16 mouse cellular contexts compared by ENCODE assay signal in genomic region chr19:11335932-11336331, GRCm38 (mm10). TPM values are rescaled to one million over a fixed set of nuclear protein-coding genes. Genes with fewer than 3 reads are reported as not detected.
DNase-seq lines count a peak whose midpoint lies in the region; ATAC-seq and TF ChIP-seq lines count a peak whose summit lies in the region.
"Had no signal": no experiment of that assay in that cellular context is flagged by ENCODE, and none has a peak within 500 bp of the region (broad histone marks: within the 10 kb centered on the region; RNA-seq: fewer than 3 reads in every experiment).

Gene Ms4a7, minus strand, starts transcription at chr19:11336146.

- no peaks in the 10 kb centered on the region for H3K4me1 ChIP-seq in heart, embryonic 12.5 days (replicated peaks)
- H3K4me1 ChIP-seq in spleen, adult 2 months (ENCODE audit: control insufficient read depth, insufficient read depth, insufficient read length) = peaks cover 3% of the 10 kb centered on the region; the same call in 1 of the 2 replicates
- H3K4me1 ChIP-seq in neural tube, embryonic 15.5 days = no peaks in the 10 kb centered on the region
- H3K4me1 ChIP-seq: hindbrain, embryonic 12.5 days; liver, embryonic 13.5 days had no signal

- no peaks in the 10 kb centered on the region for H3K27me3 ChIP-seq in heart, embryonic 12.5 days (replicated peaks)
- H3K27me3 ChIP-seq in spleen, adult 2 months (ENCODE audit: control insufficient read depth, insufficient read depth, low read length) = no peaks in the 10 kb centered on the region
- H3K27me3 ChIP-seq in neural tube, embryonic 15.5 days (replicated peaks) = no peaks in the 10 kb centered on the region
- H3K27me3 ChIP-seq: hindbrain, embryonic 12.5 days; liver, embryonic 13.5 days had no signal

- no peak within 1 kb of the TSS for H3K27ac ChIP-seq in heart, embryonic 12.5 days (ENCODE audit: poor library complexity, severe bottlenecking)
- peak within 1 kb of the TSS; percentile 11; the same call in 1 of the 2 replicates for H3K27ac ChIP-seq in spleen, adult 2 months (ENCODE audit: insufficient read depth, low read length)
- no peak within 1 kb of the TSS for H3K27ac ChIP-seq in neural tube, embryonic 15.5 days (replicated peaks)
- H3K27ac ChIP-seq: hindbrain, embryonic 12.5 days; liver, embryonic 13.5 days had no signal

- H3K36me3 ChIP-seq in heart, embryonic 12.5 days = no peaks in the 10 kb centered on the region
- no peaks in the 10 kb centered on the region for H3K36me3 ChIP-seq in spleen, adult 2 months (ENCODE audit: control insufficient read depth, insufficient read depth, low read length)
- no peaks in the 10 kb centered on the region for H3K36me3 ChIP-seq in neural tube, embryonic 15.5 days
- H3K36me3 ChIP-seq: hindbrain, embryonic 12.5 days; liver, embryonic 13.5 days had no signal

- no peak within 1 kb of the TSS for H3K4me2 ChIP-seq in heart, embryonic 12.5 days
- H3K4me2 ChIP-seq in neural tube, embryonic 15.5 days = no peak within 1 kb of the TSS
- H3K4me2 ChIP-seq: hindbrain, embryonic 12.5 days; liver, embryonic 13.5 days had no signal

- TF ChIP-seq POLR2A in spleen, adult 2 months (IDR thresholded peaks at IDR 0.05; ENCODE audit: low read depth, low read length) = no peak

- H3K4me3 ChIP-seq in heart, embryonic 12.5 days = no peak within 1 kb of the TSS
- no peak within 1 kb of the TSS for H3K4me3 ChIP-seq in spleen, adult 2 months (ENCODE audit: extremely low read depth, insufficient read depth, insufficient read length)
- H3K4me3 ChIP-seq in neural tube, embryonic 15.5 days (replicated peaks) = no peak within 1 kb of the TSS
- H3K4me3 ChIP-seq: hindbrain, embryonic 12.5 days; liver, embryonic 13.5 days had no signal

- WGBS in heart, embryonic 12.5 days = 71% methylated on average over 6 of the region's 6 CpGs
- WGBS in spleen, adult 2 months = 12% methylated on average over 6 of the region's 6 CpGs
- 90% methylated on average over 6 of the region's 6 CpGs for WGBS in neural tube, embryonic 15.5 days

- DNase-seq in heart, adult 11 months = peak; percentile 88
- peak; percentile 26 to 34 for DNase-seq in spleen, adult 2 months (ENCODE audit: low read depth in 1 of 2, low spot score in 2 of 2)
- no peak for DNase-seq in spleen, adult 12 weeks (ENCODE audit: low spot score)
- peak; percentile 38 for DNase-seq in skeletal muscle tissue, adult 2 months (ENCODE audit: low read depth, low spot score)
- no peak for DNase-seq in right cerebral cortex, adult 2 months (ENCODE audit: low spot score in 2 of 2)
- DNase-seq: cerebellum, adult 11-12 months; cerebellum, postnatal 36 days; liver, embryonic 13.5 days; right cerebral cortex, adult 18-20 months; thymus, adult 18-20 months had no signal

- ATAC-seq in heart, embryonic 12.5 days (ENCODE audit: insufficient number of reproducible peaks, low FRiP score) = no peak
- ATAC-seq in granulocyte monocyte progenitor cell, adult 5-6 weeks (replicated peaks; ENCODE audit: poor library complexity, severe bottlenecking) = peak; percentile 98
- no peak for ATAC-seq in neural tube, embryonic 15.5 days (ENCODE audit: low FRiP score)
- ATAC-seq: forebrain, embryonic 14.5 days had no signal

- H3K9me3 ChIP-seq in heart, embryonic 12.5 days (replicated peaks) = no peaks in the 10 kb centered on the region
- H3K9me3 ChIP-seq in neural tube, embryonic 15.5 days (replicated peaks) = no peaks in the 10 kb centered on the region
- H3K9me3 ChIP-seq: hindbrain, embryonic 12.5 days; liver, embryonic 13.5 days had no signal

- no peak for TF ChIP-seq CTCF in spleen, adult 2 months (IDR thresholded peaks at IDR 0.05; ENCODE audit: extremely low read depth, insufficient read depth, insufficient read length, insufficient replicate concordance)

- H3K9ac ChIP-seq in heart, embryonic 12.5 days = no peak within 1 kb of the TSS
- no peak within 1 kb of the TSS for H3K9ac ChIP-seq in neural tube, embryonic 15.5 days (replicated peaks)
- H3K9ac ChIP-seq: hindbrain, embryonic 12.5 days; liver, embryonic 13.5 days had no signal

RNA-seq across cellular contexts. Expression of gene Ms4a7, which starts in this region (rescaled TPM):
- 0.27 and 1.0 TPM in 2 replicates for polyA plus RNA-seq in heart, embryonic 12.5 days (2016; fragmentation: Nextera tagmentation; extraction: Ambion mirVana)
- 2.1 and 7.5 TPM in 2 replicates for polyA plus RNA-seq in spleen, adult 2 months (2012; rRNA removed)
- total RNA-seq in granulocyte monocyte progenitor cell, adult 5-6 weeks (2014; fragmentation: Nextera tagmentation) = not detected in 2 replicates
- total RNA-seq in granulocyte monocyte progenitor cell, adult 5-6 weeks (2017) = not detected in 2 replicates
- 3.8 and 4.2 TPM in 2 replicates for polyA plus RNA-seq in neural tube, embryonic 15.5 days (2015; fragmentation: Nextera tagmentation; extraction: Ambion mirVana)
- total RNA-seq: megakaryocyte-erythroid progenitor cell, adult 5-6 weeks had no signal

Comparison
In these comparisons a context has a peak if more than half of its experiments do, and no peak if none do; other contexts are left out.
1. DNase-seq: peak in heart, adult 11 months (single experiment), spleen, adult 2 months (2 of 2) and skeletal muscle tissue, adult 2 months (single experiment); none in spleen, adult 12 weeks (single experiment) and right cerebral cortex, adult 2 months (0 of 2).
2. Peak in ATAC-seq in granulocyte monocyte progenitor cell, adult 5-6 weeks; RNA of the gene not detected or under 1 TPM.